Mouse (Mus musculus) cerebellum, postnatal 10 days (tissue): Measurements from ENCODE around the gene Cirbp.

Experiments used
- DNase-seq, 2 experiments: peaks; one replicate each; pipeline ENCODE4 v3.0.0; 2021; ENCODE audit warnings: mixed read lengths in 2 of 2

Cirbp gene

DNA sequence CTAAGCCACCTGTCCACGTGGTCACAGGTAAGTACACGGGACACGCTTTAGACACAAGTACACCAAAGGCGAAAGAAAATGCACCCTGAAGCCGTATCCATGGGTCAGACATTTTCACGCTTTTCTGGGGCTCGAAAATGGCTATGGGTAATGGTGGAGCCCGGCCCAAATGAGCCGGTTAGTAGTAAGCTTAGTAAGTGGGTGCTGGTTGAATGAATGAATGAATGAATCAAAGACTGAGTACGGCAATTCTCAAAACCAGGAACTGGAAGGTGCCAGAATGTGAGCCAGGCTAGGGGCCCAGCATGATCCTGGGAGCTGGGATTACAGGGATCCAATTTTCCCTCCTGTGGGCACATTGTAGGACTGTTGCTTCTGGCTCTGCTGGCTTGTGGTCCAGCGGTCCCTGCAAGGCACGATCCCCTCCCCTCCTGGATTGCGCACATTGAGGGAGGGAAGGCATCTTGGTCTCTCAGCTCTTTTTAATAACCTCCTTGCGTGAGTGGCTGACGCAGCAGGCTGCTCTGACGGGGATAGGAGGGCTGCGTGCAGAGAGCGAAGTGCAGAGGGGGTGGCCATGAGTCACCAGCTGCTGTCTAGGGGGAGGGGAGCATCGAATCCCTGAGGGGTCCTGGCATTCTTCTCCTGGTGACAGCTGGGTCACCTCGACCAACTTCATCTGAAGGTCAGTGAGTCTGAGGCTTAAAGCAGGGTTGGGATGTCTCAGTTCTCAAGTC lies at the start of gene Cirbp:
Cirbp (plus strand) TSS at position 594 of the 737 bp plus-strand sequence.
- peak; percentile 74 to 76 for DNase-seq

DNA sequence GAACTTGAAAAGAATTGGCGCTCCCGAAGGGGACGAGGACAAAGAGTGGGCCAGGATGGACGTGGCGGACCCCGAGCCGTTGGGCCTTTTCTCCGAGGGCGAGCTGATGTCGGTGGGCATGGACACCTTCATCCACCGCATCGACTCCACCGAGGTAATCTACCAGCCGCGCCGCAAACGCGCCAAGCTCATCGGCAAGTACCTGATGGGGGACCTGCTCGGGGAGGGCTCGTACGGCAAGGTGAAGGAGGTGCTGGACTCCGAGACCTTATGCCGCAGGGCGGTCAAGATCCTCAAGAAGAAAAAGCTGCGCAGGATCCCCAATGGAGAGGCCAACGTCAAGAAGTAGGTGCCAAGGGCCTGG lies 49.2 kb upstream of the Cirbp start:
- DNase-seq: peak; percentile 40 to 51

DNA sequence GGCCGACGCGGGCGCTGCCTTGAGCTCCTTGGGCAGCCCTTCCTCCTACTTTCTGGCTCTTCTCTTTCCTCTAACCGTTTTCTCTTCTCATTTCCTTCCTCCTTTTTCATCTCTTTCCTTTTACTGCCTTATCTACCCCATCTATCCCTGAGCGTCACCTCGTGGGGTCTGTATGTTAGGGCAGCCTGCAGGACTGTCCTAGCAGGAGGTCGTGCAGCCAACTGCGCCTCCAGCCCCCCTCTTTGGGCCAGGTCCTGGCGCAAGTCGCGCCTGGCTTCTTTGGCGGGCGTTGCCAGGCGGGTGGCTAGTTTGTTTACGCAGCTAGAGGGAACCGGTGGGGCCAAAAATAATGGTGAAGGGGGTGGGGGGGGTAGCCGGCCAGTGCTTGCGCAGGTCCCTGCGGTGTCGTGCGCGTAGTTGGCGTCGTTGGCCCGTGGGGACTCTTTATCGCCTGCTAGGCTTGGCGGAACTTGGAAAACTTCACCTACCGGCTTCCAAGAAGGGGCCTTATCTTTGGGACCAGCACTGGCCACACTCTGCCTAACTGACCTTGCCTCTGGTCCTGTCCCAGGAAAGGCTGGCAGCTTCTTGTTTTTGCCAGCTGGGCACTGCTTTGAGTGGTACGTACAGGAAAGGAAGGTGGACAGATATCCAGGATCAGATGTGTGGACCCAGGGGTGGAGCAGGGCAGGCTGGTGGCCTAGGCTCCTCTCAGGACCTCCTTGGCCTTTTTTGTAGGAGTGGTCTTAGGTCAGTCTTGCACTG lies 48.7 kb upstream of the Cirbp start:
- DNase-seq: peak; percentile 65 to 68

DNA sequence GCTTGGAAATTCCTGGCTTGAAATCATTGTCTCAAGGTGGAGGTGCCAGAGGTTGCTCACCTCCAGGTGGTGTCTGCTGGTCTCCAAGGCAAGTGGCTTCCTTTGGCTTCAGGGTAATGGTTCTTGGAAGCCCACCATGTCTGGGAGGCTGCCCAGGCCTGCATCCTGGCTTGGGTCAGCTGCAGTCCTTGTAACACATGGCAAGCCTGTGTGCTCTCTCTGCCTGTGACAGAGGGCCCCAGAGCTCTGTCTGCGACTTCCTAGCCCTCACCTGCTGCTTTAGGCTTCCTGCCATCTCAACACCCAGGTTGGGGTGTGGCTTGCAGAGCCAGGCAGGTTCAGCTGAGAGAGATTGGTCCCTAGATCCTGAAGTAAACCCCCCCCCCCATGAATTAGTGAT lies 48.0 kb upstream of the Cirbp start:
- peak; percentile 77 to 85 for DNase-seq

DNA sequence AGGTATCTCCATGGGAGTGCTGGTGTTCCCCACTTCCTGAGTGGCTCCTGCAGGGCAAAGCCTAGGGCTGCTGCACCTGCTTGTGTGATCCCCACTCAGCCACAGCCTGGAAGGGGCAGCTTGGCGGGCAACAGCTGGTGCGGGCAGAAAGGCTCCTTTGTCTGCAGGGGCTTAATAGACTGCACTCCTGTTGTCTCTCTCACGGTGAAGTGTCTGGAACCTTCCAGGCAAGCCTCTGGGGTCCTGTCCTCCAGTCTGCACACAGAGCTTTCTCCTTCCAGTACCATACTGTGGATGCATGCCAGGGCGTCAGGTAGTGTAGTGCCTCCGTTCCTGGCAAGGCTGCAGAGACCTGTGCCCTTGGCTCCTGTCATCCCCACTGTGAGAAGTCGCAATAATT lies 47.2 kb upstream of the Cirbp start:
- peak; percentile 61 to 69 for DNase-seq

DNA sequence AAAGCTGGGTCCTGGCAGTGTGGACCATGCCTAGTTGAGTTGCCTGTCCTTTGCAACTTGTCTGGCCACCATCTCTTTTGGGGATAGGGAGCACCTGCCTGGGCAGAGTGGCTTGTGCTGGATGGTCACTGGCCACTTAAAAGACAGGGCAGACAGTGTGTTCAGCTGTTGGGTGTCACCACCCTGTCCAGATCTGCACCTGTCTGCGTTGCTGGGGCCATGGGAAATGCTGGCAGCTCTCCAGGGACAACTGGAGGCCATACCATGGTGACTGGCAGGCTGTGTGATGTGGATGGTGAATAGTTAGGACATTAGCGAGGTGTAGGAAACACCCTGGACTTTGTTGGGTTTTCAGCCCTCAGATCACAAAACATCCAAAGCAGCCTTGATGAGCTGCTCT lies 45.6 kb upstream of the Cirbp start:
- no peak for DNase-seq

DNA sequence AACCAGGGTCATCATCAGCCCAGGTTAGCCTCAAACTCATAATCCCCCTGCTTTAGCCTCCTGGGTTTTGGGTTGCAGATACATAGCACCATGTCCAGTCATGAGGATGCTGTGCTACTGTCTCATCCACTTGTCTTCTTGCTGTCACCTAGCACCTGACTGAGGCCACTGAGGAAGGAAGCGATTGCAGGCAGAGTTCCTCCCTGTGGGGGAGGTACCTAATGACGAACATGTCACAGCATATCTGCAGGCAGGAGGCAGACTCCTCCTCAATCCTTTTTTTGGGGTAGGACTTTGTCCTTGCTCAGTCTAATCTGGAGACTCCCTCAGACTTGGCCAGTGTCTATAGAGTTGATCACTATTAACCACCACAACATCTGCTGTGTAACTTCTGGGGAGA lies 44.1 kb upstream of the Cirbp start:
- no peak for DNase-seq

DNA sequence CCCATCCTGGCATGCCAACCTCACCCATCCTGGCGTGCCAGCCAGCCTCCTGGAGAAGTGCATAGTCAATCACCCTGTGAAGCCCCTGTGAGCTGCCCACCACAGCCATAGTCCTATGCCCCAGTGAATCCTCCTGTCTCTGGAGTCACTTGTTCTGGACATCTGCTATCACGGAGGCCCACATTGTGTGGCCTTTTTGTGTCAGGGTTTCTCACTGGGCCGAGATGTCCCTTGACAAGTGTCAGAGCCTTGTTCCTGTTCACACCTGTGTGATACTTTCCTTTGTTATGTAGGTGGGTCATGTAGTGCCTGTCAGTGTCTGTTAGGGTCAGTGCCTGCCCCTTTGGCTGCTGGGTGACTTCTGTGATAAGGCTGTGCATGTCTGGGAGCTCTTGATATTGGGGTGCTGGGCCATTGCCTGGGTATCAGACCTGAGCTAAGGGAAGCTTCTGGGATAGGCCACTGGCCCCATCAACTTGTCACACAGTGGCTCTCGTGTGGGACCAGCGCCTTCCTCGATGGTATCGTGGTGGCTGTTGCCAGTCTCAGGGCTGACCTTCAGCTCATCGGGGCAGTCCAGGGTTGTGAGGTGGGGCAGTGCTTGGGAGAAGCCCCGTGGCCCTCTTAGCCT lies 41.7 kb upstream of the Cirbp start:
- peak in 1 of 2 experiments; percentile 11 for DNase-seq

DNA sequence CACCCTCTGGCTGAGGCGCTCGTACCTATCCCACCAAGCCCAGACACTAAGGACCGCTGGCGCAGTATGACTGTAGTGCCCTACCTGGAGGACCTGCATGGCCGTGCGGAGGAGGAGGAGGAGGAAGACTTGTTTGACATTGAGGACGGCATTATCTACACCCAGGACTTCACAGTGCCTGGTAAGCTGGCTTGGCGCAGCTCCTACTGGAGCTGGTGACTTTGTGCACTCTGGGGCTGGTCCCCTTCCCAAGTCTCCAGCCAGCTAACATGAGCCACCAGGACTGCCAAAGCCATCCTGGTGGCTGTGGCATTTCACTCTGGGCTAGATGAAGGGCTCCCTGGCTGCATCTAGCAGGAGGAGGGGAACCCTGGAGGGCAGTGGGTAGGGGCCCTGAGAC lies 37.9 kb upstream of the Cirbp start:
- no peak for DNase-seq

DNA sequence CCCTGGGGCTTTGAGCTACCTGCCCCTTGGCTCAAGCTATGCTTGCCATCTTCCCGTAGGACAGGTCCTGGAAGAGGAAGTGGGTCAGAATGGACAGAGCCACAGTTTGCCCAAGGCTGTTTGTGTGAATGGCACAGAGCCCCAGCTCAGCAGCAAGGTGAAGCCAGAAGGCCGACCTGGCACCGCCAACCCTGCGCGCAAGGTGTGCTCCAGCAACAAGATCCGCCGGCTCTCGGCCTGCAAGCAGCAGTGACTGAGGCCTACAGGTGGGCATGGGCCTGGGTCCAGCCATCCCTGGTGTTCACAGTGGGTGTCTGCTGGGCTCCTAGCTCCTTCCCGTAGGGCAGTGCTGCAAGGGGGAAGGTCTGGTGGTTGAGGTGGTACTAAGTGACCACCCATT lies 35.9 kb upstream of the Cirbp start:
- peak; percentile 48 to 54 for DNase-seq

DNA sequence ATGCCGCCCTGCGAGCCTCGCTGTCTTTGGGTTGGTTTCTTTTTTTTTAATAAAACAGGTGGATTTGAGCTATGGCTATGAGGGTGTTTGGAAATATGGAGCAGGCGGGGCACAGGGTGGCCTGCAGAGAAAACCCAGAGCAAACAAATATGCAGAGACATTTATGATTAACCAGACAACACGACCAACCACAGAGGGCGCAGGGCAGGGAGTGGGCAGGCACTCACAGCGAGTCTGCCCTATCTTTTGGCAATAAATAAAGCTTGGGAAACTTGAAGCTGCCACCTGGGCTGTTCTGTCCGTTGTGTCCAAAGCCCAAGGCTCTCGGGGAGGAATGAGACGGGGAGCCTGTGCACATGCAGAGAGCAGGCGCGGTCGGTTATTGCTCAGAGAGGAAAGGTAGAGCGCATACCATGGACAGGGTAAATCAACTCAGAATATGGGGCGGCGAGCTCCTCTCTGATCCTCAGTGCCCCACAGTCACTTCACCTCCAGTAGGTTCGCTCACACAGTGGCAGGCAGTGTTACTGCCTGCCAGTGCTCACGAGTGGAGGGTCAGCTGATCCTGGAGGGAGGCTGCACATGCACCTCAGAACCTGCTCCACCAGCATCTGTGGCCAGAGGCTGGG lies 35.3 kb upstream of the Cirbp start:
- peak; percentile 5 to 19 for DNase-seq

DNA sequence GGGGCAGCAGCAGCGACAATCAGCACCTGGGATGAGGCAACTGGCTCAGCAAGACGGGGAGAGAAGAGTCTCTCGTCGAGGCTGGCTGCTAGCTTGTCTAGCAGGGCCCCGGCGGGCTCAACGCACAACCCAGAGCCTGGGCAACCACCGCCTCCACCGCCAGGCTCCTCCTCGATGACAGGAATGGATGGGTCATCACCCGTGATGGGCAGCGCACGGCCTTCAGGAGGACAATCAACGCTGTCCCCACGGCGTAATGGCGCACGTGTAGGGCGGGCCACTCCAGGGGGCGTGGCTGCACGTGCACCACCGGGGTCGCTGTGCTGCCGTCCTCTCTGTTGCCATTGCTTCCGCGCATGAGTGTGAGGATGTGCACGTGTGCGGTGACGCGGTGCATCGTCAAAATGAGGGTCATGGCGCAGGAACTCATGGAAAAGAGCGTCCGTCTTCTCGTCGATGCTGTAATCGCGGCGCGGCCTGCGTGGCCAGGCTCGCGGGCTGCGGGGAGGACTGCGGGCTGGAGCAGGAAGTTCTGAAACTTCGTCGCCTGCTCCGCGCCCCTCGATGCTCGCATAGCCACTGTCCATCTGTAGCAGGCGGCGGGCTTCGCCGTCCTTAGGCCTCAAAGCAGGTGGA lies 34.4 kb upstream of the Cirbp start:
- peak; percentile 55 to 57 for DNase-seq

DNA sequence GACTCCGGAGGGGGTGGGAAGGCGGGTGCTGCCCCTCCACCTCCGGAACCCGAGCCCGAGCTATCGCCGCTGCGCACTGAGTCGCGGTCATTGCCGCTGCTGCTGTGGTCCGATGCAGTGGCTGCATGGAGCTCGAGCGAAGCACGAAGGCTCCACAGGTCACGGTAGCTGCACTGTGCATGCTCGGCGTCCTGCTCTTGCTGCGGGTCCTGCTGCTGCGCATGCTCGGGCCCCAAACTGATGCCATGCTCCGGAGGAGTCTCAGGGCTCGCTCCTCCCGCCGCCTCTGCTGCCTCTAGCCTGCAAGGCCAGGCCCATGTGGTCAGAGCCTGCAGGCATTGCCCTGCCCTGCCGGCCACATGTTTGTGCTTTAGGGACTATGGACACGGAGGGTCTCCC lies 33.8 kb upstream of the Cirbp start:
- peak; percentile 36 to 37 for DNase-seq

DNA sequence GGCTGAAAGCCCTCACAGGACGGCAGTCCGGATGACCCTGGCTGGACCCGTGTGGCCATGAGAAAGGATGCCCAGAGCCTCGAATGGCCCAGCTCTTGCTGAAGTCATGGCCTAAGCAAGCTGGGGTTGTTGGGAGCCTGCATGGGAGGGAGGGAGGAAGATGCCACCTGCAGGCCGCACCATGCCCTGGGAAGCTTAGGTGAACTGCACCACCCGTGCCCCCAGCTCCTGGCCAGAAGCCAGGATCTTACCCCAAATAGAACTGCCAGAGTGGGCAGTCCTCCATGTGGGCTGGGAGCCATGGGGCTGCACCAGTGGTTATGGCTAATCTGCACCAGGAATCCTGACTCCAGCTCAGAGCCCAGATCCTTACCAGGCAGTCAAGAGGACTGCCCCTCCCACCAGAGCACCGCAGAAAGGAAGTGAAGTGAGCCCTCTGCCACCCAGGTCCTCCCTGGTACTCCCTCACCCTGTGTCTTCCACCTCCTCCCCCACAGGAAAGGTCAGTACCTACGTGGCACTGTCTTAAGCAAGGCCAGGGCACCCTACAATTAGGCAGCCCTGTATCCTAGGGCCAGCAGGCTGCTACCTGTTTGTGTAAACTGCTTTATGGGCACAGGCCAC lies 32.4 kb upstream of the Cirbp start:
- DNase-seq: peak; percentile 69 to 71

DNA sequence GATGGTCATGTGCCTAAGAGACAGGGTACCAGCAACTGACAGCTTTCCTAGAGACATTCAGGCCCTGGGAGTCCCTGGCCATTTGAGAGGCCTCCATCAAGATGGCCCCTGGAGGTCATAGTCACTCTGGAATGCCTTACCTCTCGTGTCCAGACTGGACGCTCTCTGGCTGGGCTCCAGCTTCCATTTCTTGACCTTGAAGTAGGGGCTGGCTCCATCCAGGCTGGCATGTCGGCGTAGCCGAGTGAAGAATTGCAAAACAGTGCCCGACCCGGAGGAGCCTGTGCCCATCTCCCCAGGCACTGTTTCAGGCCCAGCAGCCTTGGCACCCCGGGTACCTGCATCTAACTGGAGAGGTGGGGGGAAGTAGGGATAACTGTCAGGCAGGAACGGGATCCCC lies 31.4 kb upstream of the Cirbp start:
- peak; percentile 28 to 29 for DNase-seq

DNA sequence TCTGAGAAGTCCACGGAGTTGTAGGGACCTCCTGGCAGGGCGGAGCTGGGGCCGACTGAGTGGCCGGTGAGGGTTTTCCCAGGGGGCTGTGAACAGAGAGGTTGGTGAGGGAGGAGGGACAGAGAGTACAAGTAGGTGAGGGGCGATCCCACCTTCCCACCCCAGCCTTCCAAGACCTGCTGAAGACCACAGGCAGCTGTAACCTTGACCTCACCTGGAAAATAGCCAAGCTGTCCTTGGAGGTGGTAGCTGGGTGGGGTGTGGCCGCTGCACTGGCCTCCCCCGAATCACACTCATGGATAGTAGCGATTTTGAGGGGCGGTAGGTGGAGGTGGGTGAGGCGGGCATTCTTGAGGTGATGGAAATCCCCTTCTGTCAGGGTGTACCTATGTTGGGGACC lies 30.6 kb upstream of the Cirbp start:
- peak; percentile 18 to 40 for DNase-seq

DNA sequence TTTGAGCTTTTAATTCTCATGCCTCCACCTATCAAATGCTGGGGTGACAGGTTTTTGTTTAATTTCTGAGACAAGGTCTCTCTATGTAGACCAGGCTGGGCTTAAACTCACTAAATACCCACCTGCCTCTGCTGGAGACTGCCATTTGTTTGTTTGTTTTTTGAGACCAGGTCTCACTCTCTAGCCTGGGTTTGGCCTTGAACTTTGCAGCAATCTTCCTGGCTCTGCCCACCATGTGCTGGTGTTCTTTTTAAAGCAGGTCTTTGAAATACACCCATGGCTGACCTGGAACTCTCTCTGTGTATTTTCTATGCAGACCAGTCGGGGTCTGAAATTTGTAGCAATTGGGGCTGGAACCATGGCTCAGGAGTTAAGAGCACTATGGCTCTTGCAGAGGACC lies 30.1 kb upstream of the Cirbp start:
- no peak for DNase-seq

DNA sequence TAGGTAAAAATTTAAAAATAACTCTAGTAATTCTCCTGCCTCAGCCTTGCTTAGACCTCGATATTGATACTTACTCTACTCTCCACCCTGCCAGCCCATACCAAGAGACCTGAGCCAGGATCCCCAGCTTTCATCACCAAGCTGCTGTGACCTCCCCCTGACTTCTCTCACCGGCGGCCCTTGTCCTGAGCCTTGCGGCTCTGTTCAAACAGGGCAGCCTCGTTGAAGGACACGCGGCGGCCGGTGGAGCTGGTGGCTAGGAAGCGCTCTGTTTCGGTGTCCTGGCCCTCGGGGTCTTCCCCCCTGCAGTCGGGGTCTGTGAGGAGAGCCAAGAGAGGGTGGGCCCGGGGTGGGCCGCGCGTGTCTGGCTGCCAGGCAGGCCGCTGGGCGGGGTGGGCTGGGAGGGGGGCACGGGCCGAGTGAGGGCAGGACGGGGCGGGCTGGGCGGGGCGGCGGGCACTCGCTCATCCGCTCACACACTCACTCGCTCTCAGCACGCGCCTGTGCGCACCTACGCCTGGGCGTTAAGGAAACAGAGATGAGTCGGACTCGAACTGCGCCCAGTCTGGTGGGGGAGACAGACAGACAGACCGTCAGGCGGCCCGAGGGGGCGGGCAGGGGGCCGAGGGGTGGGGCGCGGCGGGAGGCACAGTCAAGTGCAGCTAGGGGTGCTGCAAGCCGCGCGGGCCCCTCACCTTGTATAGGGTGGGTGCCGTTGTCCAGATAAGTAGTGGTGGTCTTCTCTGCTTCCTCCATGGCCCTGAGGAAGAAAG lies 29.4 kb upstream of the Cirbp start:
- peak; percentile 22 to 28 for DNase-seq

DNA sequence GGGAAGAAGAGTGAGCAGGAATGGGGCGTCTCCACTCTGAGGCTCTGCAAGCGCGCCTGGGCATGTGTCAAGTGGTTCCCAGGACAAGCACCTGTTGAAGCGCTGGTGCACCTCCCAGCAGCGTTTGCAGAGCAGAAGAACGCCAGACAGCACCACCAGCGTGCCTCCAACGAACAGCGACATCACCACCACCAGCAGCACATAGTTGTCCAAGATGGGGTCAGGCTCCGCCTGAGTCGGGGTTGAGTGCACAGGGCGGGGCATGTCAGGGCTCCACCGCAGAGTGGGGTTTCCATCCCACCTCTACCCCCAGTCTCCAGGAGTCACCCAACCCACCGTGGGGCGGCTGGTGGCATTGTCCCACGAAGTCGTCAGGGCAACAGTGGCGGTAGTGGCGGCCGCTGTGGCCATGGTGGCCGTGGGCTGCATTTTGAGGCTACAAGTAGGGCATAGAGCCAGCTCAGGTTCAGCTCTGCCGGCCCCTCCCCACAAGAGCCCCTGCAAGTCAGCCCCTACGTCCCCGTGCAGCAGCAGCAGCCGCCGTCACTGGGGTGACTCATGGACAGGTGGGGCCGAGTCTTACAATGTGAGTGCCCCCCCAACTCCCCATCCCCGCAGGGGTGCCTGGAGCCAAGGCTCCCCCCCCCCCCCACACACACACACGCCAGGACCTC lies 28.7 kb upstream of the Cirbp start:
- DNase-seq: peak; percentile 68 to 75

DNA sequence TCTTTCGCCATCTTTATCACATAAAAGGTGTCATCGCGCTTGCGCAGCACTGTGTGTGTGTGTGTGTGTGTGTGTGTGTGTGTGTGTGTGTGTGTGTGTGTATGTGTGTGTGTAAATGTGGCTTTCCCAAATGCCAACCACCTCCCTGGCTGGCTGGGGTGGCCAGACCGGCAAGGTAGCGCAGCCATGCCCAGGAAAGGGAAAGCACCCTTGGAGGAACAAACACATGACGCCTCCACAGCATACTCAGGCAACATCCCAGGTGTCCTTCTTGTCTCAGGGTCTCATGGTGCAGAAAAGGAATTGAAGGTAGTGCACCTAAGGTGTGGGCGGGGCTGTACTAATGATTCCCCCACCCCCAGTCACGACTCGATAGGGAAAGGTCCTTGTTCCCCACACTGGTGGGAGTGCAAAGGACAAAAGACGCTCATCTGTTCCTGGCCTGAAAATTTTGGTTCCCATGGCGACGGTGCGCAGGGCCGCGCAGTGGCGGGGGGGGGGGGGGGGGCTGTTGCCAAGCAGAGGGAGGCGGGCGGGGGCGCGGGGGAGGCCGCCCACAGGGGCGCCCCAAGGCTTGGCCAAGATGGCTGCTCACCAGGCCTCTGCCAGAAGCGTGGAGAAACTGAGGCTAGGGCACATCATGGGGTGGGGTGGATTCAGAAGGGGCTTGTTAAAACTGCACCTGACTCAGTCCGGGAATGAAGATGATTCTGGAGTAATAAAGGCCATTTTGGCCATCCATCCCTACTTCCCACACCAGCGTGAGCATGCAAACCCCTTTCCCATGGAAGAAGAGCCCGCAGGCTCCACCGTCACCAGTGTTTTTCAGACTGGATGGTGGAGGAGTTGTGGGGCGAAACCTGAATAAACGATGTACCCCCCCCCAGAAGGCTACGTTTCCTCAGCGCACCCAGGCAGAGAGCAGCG lies 27.9 kb upstream of the Cirbp start:
- peak; percentile 68 to 72 for DNase-seq
